Mouse (Mus musculus) neural tube, embryonic 13.5 days (tissue): ENCODE data around the gene Ier5. TPM values are rescaled to one million over a fixed set of nuclear protein-coding genes. Genes with fewer than 3 reads are reported as not detected.

Experiments
- ATAC-seq: fragments of 200-750 bp; cut with Nextera tagmentation; 2 replicates; pipeline ENCODE4 v1.8.0; 2017; ENCODE audit warnings: low read depth, mild to moderate bottlenecking, moderate TSS enrichment, moderate library complexity
- H3K27ac ChIP-seq: fragments of 300-500 bp; sonication (generic); replicated peaks from 2 replicates; pipeline ENCODE4 v1.5.1; 2015; ENCODE audit warnings: moderate library complexity, mild to moderate bottlenecking, inconsistent platforms
- H3K27me3 ChIP-seq: fragments of 300-500 bp; sonication (generic); 2 replicates; pipeline ENCODE4 v1.6.1; 2015; ENCODE audit warnings: mild to moderate bottlenecking, inconsistent platforms
- H3K36me3 ChIP-seq: fragments of 300-500 bp; sonication (generic); 2 replicates; pipeline ENCODE4 v1.6.1; 2015; ENCODE audit warnings: mild to moderate bottlenecking, inconsistent platforms
- H3K4me1 ChIP-seq: fragments of 300-500 bp; sonication (generic); replicated peaks from 2 replicates; pipeline ENCODE4 v1.6.1; 2015; ENCODE audit warnings: inconsistent platforms
- H3K4me2 ChIP-seq: fragments of 300-500 bp; sonication (generic); 2 replicates; pipeline ENCODE4 v1.6.1; 2015; ENCODE audit warnings: inconsistent platforms, mild to moderate bottlenecking, moderate library complexity
- H3K4me3 ChIP-seq: fragments of 300-500 bp; sonication (generic); 2 replicates; pipeline ENCODE4 v1.5.1; 2015; ENCODE audit warnings: mild to moderate bottlenecking, inconsistent platforms
- H3K9ac ChIP-seq: fragments of 300-500 bp; sonication (generic); 2 replicates; pipeline ENCODE4 v1.6.1; 2015; ENCODE audit warnings: moderate library complexity, mild to moderate bottlenecking, inconsistent platforms
- H3K9me3 ChIP-seq: fragments of 300-500 bp; sonication (generic); 2 replicates; pipeline ENCODE4 v1.6.1; 2016; ENCODE audit warnings: inconsistent platforms
- WGBS: fragments of 180-500 bp; shearing (Covaris S2); methylation state at CpG from one replicate; pipeline ENCODE4 v1.1.7; 2015; 5-methylcytosine and 5-hydroxymethylcytosine counted together
- polyA plus RNA-seq: library from polyadenylated mRNA; unstranded; fragments of >200 nt; fragmentation: Nextera tagmentation; extraction: Ambion mirVana; gene quantifications from 2 replicates; pipeline ENCODE4 v1.2.1, GENCODE M21; 2015

The Ier5 gene
- polyA plus RNA-seq, result 7.5 and 7.9 TPM in 2 replicates

DNA sequence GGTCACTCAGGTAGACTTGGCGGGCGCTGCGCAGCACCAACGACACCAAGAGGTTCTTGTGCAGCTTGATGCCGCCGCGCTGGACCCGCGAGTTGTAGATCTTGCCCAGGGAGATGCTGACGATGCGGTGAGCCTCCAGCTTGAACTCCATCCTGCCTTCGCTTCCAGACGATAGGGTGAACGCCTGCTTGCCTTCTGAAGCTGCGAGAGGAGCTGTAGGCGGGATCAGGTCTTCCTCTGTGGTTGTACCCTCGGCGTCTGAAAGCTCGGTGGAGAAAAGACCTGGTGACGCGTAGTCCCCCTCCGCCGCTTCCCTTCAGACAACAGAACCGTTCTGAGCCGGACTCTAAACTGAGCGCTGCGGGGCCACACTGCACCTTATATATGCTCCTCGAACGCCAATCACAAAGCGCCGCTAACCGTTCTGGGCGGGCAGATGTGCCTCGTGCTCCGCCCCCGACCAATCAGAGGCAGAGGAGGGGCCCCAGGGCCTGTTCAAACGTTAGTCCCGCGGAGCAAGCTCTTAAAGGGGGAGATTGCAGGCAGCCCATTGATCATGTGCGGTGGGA lies at the start of gene Ier5:
Gene Ier5 (minus strand): TSS at position 357 of the 569 bp plus-strand sequence.
- under 1% methylated on average over 40 of the region's 40 CpGs for WGBS
- peak; percentile 98 for ATAC-seq
- H3K4me2 ChIP-seq, result peak within 1 kb of the TSS; percentile 86
- no peaks in the 10 kb centered on the region for H3K27me3 ChIP-seq
- H3K4me3 ChIP-seq, result peak within 1 kb of the TSS; percentile 99
- no peaks in the 10 kb centered on the region for H3K9me3 ChIP-seq
- peaks cover 36% of the 10 kb centered on the region for H3K4me1 ChIP-seq
- H3K9ac ChIP-seq, result peak within 1 kb of the TSS; percentile 100
- peak within 1 kb of the TSS; percentile 89 for H3K27ac ChIP-seq
- no peaks in the 10 kb centered on the region for H3K36me3 ChIP-seq

- Histone ChIP-seq H3K9me3 (no peaks in the 10 kb centered on the region), H3K9ac (no peak overlapping the region), H3K4me3 (no peak overlapping the region), H3K4me2 (no peak overlapping the region), H3K36me3 (no peaks in the 10 kb centered on the region), H3K27me3 (no peaks in the 10 kb centered on the region), H3K27ac (no peak overlapping the region), H3K4me1 (no peaks in the 10 kb centered on the region)
- 88% methylated on average over 2 of the region's 2 CpGs for WGBS
- ATAC-seq, result no peak
Measured at GRCm38 (mm10) chr1:155147228-155147627, 47.8 kb upstream of the Ier5 start.

GRCm38 (mm10) chr1:155146572-155146980 lies 47.1 kb upstream of the Ier5 start, which contains the start of gene Mr1:
Gene Mr1 (minus strand): TSS chr1:155146814.
- Histone ChIP-seq H3K9me3 (no peaks in the 10 kb centered on the region), H3K36me3 (no peaks in the 10 kb centered on the region), H3K27ac (no peak within 1 kb of the TSS), H3K4me3 (0 out of 2 replicates have a peak within 1 kb of the TSS, but pooled peaks have one; percentile 9), H3K9ac (no peak within 1 kb of the TSS), H3K4me2 (peak within 1 kb of the TSS; percentile 13), H3K4me1 (no peaks in the 10 kb centered on the region), H3K27me3 (no peaks in the 10 kb centered on the region)
- no peak for ATAC-seq
- WGBS, result 60% methylated on average over 8 of the region's 8 CpGs

- Histone ChIP-seq H3K36me3 (no peaks in the 10 kb centered on the region), H3K9ac (no peak overlapping the region), H3K9me3 (no peaks in the 10 kb centered on the region), H3K4me2 (no peak overlapping the region), H3K27ac (no peak overlapping the region), H3K4me1 (no peaks in the 10 kb centered on the region), H3K27me3 (no peaks in the 10 kb centered on the region), H3K4me3 (no peak overlapping the region)
- WGBS, result 62% methylated on average over 6 of the region's 6 CpGs
- ATAC-seq, result no peak
Measured at GRCm38 (mm10) chr1:155145620-155146019, 46.2 kb upstream of the Ier5 start.

DNA sequence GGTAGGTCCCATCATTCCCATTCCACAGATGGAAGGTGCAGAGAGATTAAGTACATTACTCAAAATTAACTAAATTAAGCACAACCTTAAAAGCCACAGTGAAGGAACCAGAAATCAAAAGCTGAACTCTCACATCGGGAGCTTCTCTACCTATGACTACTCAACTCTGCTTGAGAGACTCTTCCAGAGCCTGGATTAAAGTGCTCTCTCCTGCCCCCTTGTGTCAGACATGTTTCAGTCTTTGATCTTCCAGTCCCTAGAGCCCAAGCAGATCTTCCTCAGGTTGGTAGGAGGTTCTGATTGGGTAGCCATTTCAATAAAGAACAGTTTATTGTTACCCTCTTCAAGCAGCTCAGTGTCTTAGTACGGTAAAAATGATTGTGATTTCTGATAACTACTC lies 40.6 kb upstream of the Ier5 start:
- Histone ChIP-seq H3K36me3 (no peaks in the 10 kb centered on the region), H3K9me3 (no peaks in the 10 kb centered on the region), H3K9ac (no peak overlapping the region), H3K4me1 (no peaks in the 10 kb centered on the region), H3K4me3 (no peak overlapping the region), H3K4me2 (no peak overlapping the region), H3K27me3 (no peaks in the 10 kb centered on the region), H3K27ac (no peak overlapping the region)
- no peak for ATAC-seq
- WGBS, result 61% methylated on average over 2 of the region's 2 CpGs

- Histone ChIP-seq H3K9me3 (no peaks in the 10 kb centered on the region), H3K4me2 (no peak overlapping the region), H3K9ac (no peak overlapping the region), H3K4me3 (no peak overlapping the region), H3K4me1 (no peaks in the 10 kb centered on the region), H3K36me3 (no peaks in the 10 kb centered on the region), H3K27me3 (no peaks in the 10 kb centered on the region), H3K27ac (no peak overlapping the region)
- ATAC-seq, result no peak
- WGBS, result 95% methylated on average over 7 of the region's 7 CpGs
Measured at GRCm38 (mm10) chr1:155138795-155139194, 39.4 kb upstream of the Ier5 start.

DNA sequence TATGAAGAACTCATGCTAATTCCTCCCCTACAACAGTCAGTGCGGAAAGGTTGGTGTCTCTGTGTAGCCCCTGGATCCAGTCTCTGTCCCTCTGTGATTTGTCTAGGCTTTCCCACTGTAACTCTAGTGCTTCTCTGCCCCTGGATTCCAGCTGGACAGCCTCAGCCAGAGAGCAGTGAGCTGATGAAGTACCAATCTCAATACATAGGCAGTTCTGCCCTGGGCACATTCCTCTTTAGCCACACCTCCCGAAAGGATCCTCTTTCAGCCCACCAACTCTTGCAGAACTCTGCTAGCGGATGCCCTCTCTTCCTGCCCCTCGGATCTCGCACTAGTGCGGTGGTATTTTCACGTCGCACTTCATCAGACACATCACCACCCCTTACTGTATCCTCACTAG lies 35.4 kb upstream of the Ier5 start:
- no peaks in the 10 kb centered on the region for H3K27me3 ChIP-seq
- no peak overlapping the region for H3K4me3 ChIP-seq
- ATAC-seq, result no peak
- H3K27ac ChIP-seq, result no peak overlapping the region
- H3K4me1 ChIP-seq, result no peaks in the 10 kb centered on the region
- 62% methylated on average over 8 of the region's 8 CpGs for WGBS
- no peak overlapping the region for H3K9ac ChIP-seq
- H3K9me3 ChIP-seq, result no peaks in the 10 kb centered on the region
- no peak overlapping the region for H3K4me2 ChIP-seq
- H3K36me3 ChIP-seq, result no peaks in the 10 kb centered on the region

- 90% methylated on average over 5 of the region's 5 CpGs for WGBS
- Histone ChIP-seq H3K9me3 (no peaks in the 10 kb centered on the region), H3K36me3 (no peaks in the 10 kb centered on the region), H3K27me3 (no peaks in the 10 kb centered on the region), H3K27ac (no peak overlapping the region), H3K4me2 (no peak overlapping the region), H3K4me1 (no peaks in the 10 kb centered on the region), H3K9ac (no peak overlapping the region), H3K4me3 (no peak overlapping the region)
- ATAC-seq, result no peak
Measured at GRCm38 (mm10) chr1:155127429-155127934, 28.0 kb upstream of the Ier5 start.

DNA sequence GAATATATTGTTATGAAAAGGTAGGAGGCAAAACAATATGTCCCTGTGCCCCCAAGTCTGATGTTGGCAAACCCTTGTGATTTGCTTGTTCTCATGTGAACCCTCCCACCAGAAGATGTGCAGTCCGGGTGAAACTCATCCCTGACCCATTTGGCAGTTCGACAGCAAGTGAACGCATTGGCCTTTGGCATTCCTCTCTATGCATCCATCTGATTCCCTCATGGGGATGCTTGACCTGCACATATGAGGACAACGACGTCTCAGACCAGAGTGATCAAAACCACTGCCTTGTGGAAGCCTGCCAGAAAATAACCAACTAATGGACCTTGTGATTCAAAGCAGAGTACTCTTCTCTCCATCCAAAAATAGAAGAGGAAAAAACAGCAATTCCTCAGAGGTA lies 27.3 kb upstream of the Ier5 start:
- ATAC-seq, result no peak
- H3K27ac ChIP-seq, result no peak overlapping the region
- no peaks in the 10 kb centered on the region for H3K4me1 ChIP-seq
- H3K4me3 ChIP-seq, result no peak overlapping the region
- no peaks in the 10 kb centered on the region for H3K27me3 ChIP-seq
- H3K4me2 ChIP-seq, result no peak overlapping the region
- no peaks in the 10 kb centered on the region for H3K36me3 ChIP-seq
- H3K9me3 ChIP-seq, result no peaks in the 10 kb centered on the region
- no peak overlapping the region for H3K9ac ChIP-seq
- WGBS, result 78% methylated on average over 5 of the region's 5 CpGs

- H3K4me2 ChIP-seq, result no peak overlapping the region
- no peaks in the 10 kb centered on the region for H3K4me1 ChIP-seq
- WGBS, result 93% methylated on average over 5 of the region's 5 CpGs
- H3K36me3 ChIP-seq, result no peaks in the 10 kb centered on the region
- ATAC-seq, result no peak
- no peaks in the 10 kb centered on the region for H3K9me3 ChIP-seq
- H3K27ac ChIP-seq, result no peak overlapping the region
- H3K27me3 ChIP-seq, result no peaks in the 10 kb centered on the region
- H3K9ac ChIP-seq, result no peak overlapping the region
- no peak overlapping the region for H3K4me3 ChIP-seq
Measured at GRCm38 (mm10) chr1:155124397-155124796, 25.0 kb upstream of the Ier5 start.

DNA sequence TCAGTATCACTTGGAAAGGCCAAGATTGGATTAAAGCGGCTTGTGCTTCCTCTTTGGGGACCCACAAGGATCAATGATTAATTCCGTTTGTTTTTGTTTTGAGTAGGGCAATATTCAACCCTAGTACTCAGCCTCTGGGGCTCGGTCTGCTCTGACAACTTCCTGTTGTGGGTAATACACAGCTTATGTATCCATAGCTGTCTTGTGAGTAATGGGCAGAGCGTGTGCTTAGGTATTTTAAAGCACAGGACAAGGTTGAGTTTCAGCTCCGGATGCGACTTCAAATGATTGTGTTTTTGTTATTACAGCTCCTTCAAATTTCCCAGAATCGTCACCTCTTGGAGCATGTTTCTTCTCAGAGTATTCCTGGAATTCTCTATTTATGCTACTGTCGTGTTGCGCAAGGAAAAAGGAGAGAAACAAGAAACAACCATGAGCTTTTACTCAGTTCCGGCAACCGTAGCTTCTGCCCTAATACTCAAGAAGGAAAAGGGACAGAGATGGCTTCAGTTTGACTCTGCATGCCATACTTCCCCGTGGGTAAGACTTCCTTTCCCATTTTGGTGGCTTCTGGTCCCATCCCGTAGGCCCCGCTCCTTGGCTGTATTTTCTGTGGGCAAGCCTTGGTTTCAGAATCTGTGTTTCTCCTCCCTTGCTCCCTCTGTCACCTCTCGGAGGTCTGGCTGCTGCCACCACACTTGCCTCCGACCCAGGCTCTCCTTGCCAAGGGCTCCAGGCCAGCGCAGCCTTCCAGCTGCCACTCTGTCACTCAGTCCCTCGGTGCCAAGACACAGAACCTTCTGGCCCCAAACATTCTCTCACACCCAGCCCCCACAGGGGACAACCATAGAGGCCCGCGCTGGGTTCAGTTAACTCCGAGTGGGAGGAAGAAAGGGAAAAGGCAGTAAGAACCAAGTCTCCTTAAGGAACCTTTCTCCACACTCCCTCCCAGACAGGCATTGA lies 22.8 kb upstream of the Ier5 start:
- no peaks in the 10 kb centered on the region for H3K9me3 ChIP-seq
- H3K4me1 ChIP-seq, result no peaks in the 10 kb centered on the region
- H3K4me2 ChIP-seq, result no peak overlapping the region
- no peaks in the 10 kb centered on the region for H3K36me3 ChIP-seq
- H3K4me3 ChIP-seq, result no peak overlapping the region
- no peak overlapping the region for H3K27ac ChIP-seq
- WGBS, result 84% methylated on average over 21 of the region's 21 CpGs
- H3K27me3 ChIP-seq, result no peaks in the 10 kb centered on the region
- no peak for ATAC-seq
- H3K9ac ChIP-seq, result no peak overlapping the region

GRCm38 (mm10) chr1:155119719-155120118 lies 20.3 kb upstream of the Ier5 start:
- ATAC-seq, result no peak
- H3K9me3 ChIP-seq, result no peaks in the 10 kb centered on the region
- no peaks in the 10 kb centered on the region for H3K4me1 ChIP-seq
- H3K4me2 ChIP-seq, result no peak overlapping the region
- 54% methylated on average over 1 of the region's 1 CpGs for whole genome bisulfite sequencing
- H3K27ac ChIP-seq, result no peak overlapping the region
- H3K36me3 ChIP-seq, result no peaks in the 10 kb centered on the region
- no peak overlapping the region for H3K4me3 ChIP-seq
- H3K27me3 ChIP-seq, result no peaks in the 10 kb centered on the region
- H3K9ac ChIP-seq, result no peak overlapping the region
